Mouse (Mus musculus) myocyte (in vitro differentiated cells): ENCODE measurements around the gene Slc9a9. TPM values are rescaled to one million over a fixed set of nuclear protein-coding genes. Genes with fewer than 3 reads are reported as not detected.

Experiments
- H3K27me3 ChIP-seq: one replicate; pipeline ENCODE4 v1.6.1; 2011; ENCODE audit not compliant: control insufficient read depth, insufficient read depth, insufficient read length
- H3K36me3 ChIP-seq: one replicate; pipeline ENCODE4 v1.6.1; 2011; ENCODE audit not compliant: control insufficient read depth, insufficient read depth
- H3K4me2 ChIP-seq: one replicate; pipeline ENCODE4 v1.6.1; 2011; ENCODE audit warnings: low read depth, control low read depth
- H3K4me3 ChIP-seq: one replicate; pipeline ENCODE4 v1.5.1; 2011; ENCODE audit warnings: mild to moderate bottlenecking, control low read depth, moderate library complexity
- H3K79me2 ChIP-seq: one replicate; pipeline ENCODE4 v1.6.1; 2011; ENCODE audit not compliant: control insufficient read depth, insufficient read depth
- H3ac ChIP-seq: one replicate; pipeline ENCODE4 v1.6.1; 2011; ENCODE audit not compliant: control insufficient read depth, insufficient read length
- CEBPB ChIP-seq: IDR thresholded peaks from 2 replicates; pipeline ENCODE4 v1.6.1; 2011; ENCODE audit warnings: mild to moderate bottlenecking, moderate library complexity; ENCODE audit not compliant: poor library complexity, insufficient read depth, severe bottlenecking
- E2F4 ChIP-seq: IDR thresholded peaks from one replicate; pipeline ENCODE4 v1.6.1; 2011; ENCODE audit warnings: mild to moderate bottlenecking, control low read depth, moderate library complexity; ENCODE audit not compliant: insufficient read depth
- MAX ChIP-seq: IDR thresholded peaks from one replicate; pipeline ENCODE4 v1.6.1; 2011; ENCODE audit warnings: low read depth, mild to moderate bottlenecking, control low read depth
- MYOD1 ChIP-seq, 3 experiments: IDR thresholded peaks; one replicate each; pipeline ENCODE4 v1.6.1; 2011; ENCODE audit warnings: control low read depth in 2 of 3, low read depth in 2 of 3, mild to moderate bottlenecking in 2 of 3, moderate library complexity in 1 of 3; ENCODE audit not compliant: insufficient read length in 2 of 3, control insufficient read depth in 1 of 3
- MYOG ChIP-seq, 3 experiments: IDR thresholded peaks; one replicate each; pipeline ENCODE4 v1.6.1; 2011; ENCODE audit warnings: control low read depth in 2 of 3, low read depth in 2 of 3, mild to moderate bottlenecking in 2 of 3; ENCODE audit not compliant: insufficient read length in 2 of 3, control insufficient read depth in 1 of 3, insufficient read depth in 1 of 3
- POLR2A ChIP-seq: IDR thresholded peaks from one replicate; pipeline ENCODE4 v1.6.1; 2011; ENCODE audit warnings: low read depth, mild to moderate bottlenecking, control low read depth, moderate library complexity; ENCODE audit not compliant: insufficient read length
- POLR2AphosphoS2 ChIP-seq: IDR thresholded peaks from one replicate; pipeline ENCODE4 v1.6.1; 2011; ENCODE audit warnings: low read depth, control low read depth; ENCODE audit not compliant: insufficient read length
- REST ChIP-seq: IDR thresholded peaks from one replicate; pipeline ENCODE4 v1.6.1; 2011; ENCODE audit warnings: mild to moderate bottlenecking, control low read depth, moderate library complexity; ENCODE audit not compliant: insufficient read depth, insufficient read length
- SRF ChIP-seq: IDR thresholded peaks from one replicate; pipeline ENCODE4 v1.6.1; 2011; ENCODE audit warnings: low read depth; ENCODE audit not compliant: control insufficient read depth, insufficient read length
- TCF12 ChIP-seq: IDR thresholded peaks from one replicate; pipeline ENCODE4 v1.6.1; 2011; ENCODE audit warnings: mild to moderate bottlenecking, control low read depth; ENCODE audit not compliant: poor library complexity, insufficient read depth, severe bottlenecking
- TCF3 ChIP-seq: IDR thresholded peaks from one replicate; pipeline ENCODE4 v1.6.1; 2011; ENCODE audit warnings: low read depth, control low read depth; ENCODE audit not compliant: insufficient read length
- USF1 ChIP-seq: IDR thresholded peaks from one replicate; pipeline ENCODE4 v1.6.1; 2011; ENCODE audit warnings: low read depth, mild to moderate bottlenecking, control low read depth, moderate library complexity
- polyA plus RNA-seq: library from polyadenylated mRNA; unstranded; fragments of >200 nt; fragmentation: generic; extraction: Trizol; gene quantifications from one replicate; pipeline ENCODE4 v1.2.1, GENCODE M21; 2012; ENCODE audit warnings: missing spikeins

Gene Slc9a9
- polyA plus RNA-seq, 1 experiment, result 21.5 TPM

- no peak for TF ChIP-seq MYOG (IDR thresholded peaks at IDR 0.05; ENCODE audit: control insufficient read depth in 1 of 3, insufficient read depth in 1 of 3, insufficient read length in 2 of 3, low read depth in 2 of 3)
- no peak for TF ChIP-seq CEBPB
- TF ChIP-seq REST, result no peak
- no peak for TF ChIP-seq E2F4
- no peak for TF ChIP-seq MYOD1 (IDR thresholded peaks at IDR 0.05; ENCODE audit: control insufficient read depth in 1 of 3, insufficient read length in 2 of 3, low read depth in 2 of 3)
- TF ChIP-seq USF1, result no peak
- TF ChIP-seq POLR2AphosphoS2, result no peak
- TF ChIP-seq TCF3, result no peak
- TF ChIP-seq SRF, result no peak
- TF ChIP-seq TCF12, result no peak
- TF ChIP-seq POLR2A, result no peak
- no peak for TF ChIP-seq MAX
- no peaks in the 10 kb centered on the region for H3K79me2 ChIP-seq
Observed at GRCm38 (mm10) chr9:95086109-95086821, 416.6 kb downstream of the Slc9a9 start.

GRCm38 (mm10) chr9:95088221-95088620 is 418.5 kb downstream of the Slc9a9 start:
- H3K4me3 ChIP-seq, result no peak overlapping the region
- H3ac ChIP-seq, result no peak overlapping the region
- TF ChIP-seq MYOG (IDR thresholded peaks at IDR 0.05; ENCODE audit: control insufficient read depth in 1 of 3, insufficient read depth in 1 of 3, insufficient read length in 2 of 3, low read depth in 2 of 3), result no peak
- no peak for TF ChIP-seq REST
- TF ChIP-seq E2F4, result no peak
- TF ChIP-seq MYOD1 (IDR thresholded peaks at IDR 0.05; ENCODE audit: control insufficient read depth in 1 of 3, insufficient read length in 2 of 3, low read depth in 2 of 3), result no peak
- no peak for TF ChIP-seq TCF12
- TF ChIP-seq SRF, result no peak
- no peak for TF ChIP-seq POLR2AphosphoS2
- no peak for TF ChIP-seq POLR2A
- no peak for TF ChIP-seq TCF3
- TF ChIP-seq MAX, result no peak
- no peak for TF ChIP-seq CEBPB
- no peak for TF ChIP-seq USF1
- no peaks in the 10 kb centered on the region for H3K79me2 ChIP-seq
- no peaks in the 10 kb centered on the region for H3K27me3 ChIP-seq
- no peak overlapping the region for H3K4me2 ChIP-seq
- no peaks in the 10 kb centered on the region for H3K36me3 ChIP-seq

More at GRCm38 (mm10) chr9:95086109-95086821, 416.6 kb downstream of the Slc9a9 start:
- Histone ChIP-seq H3K36me3 (no peaks in the 10 kb centered on the region), H3ac (no peak overlapping the region), H3K4me2 (no peak overlapping the region), H3K4me3 (no peak overlapping the region), H3K27me3 (no peaks in the 10 kb centered on the region)

GRCm38 (mm10) chr9:95089050-95089449 is 419.3 kb downstream of the Slc9a9 start:
- Histone ChIP-seq H3K79me2 (no peaks in the 10 kb centered on the region), H3K36me3 (no peaks in the 10 kb centered on the region), H3K4me3 (no peak overlapping the region), H3K27me3 (no peaks in the 10 kb centered on the region), H3ac (no peak overlapping the region), H3K4me2 (no peak overlapping the region)
- TF ChIP-seq TCF3 (no peak), MAX (no peak), POLR2AphosphoS2 (no peak), MYOG (IDR thresholded peaks at IDR 0.05; ENCODE audit: control insufficient read depth in 1 of 3, insufficient read depth in 1 of 3, insufficient read length in 2 of 3, low read depth in 2 of 3) (no peak), SRF (no peak), MYOD1 (IDR thresholded peaks at IDR 0.05; ENCODE audit: control insufficient read depth in 1 of 3, insufficient read length in 2 of 3, low read depth in 2 of 3) (no peak), REST (no peak), E2F4 (no peak), TCF12 (no peak), POLR2A (no peak), USF1 (no peak), CEBPB (no peak)

- Histone ChIP-seq H3ac (no peak overlapping the region), H3K4me2 (no peak overlapping the region), H3K36me3 (no peaks in the 10 kb centered on the region), H3K27me3 (no peaks in the 10 kb centered on the region), H3K79me2 (no peaks in the 10 kb centered on the region), H3K4me3 (no peak overlapping the region)
- TF ChIP-seq MAX, result no peak
Observed at GRCm38 (mm10) chr9:95096486-95096885, 426.8 kb downstream of the Slc9a9 start.

- Histone ChIP-seq H3ac (no peak overlapping the region), H3K4me3 (no peak overlapping the region), H3K36me3 (no peaks in the 10 kb centered on the region), H3K4me2 (no peak overlapping the region), H3K79me2 (no peaks in the 10 kb centered on the region), H3K27me3 (no peaks in the 10 kb centered on the region)
- TF ChIP-seq TCF3, result no peak
- no peak for TF ChIP-seq MYOG (IDR thresholded peaks at IDR 0.05; ENCODE audit: control insufficient read depth in 1 of 3, insufficient read depth in 1 of 3, insufficient read length in 2 of 3, low read depth in 2 of 3)
- no peak for TF ChIP-seq E2F4
- no peak for TF ChIP-seq REST
- no peak for TF ChIP-seq POLR2AphosphoS2
- TF ChIP-seq MAX, result no peak
Observed at GRCm38 (mm10) chr9:95105768-95106167, 436.1 kb downstream of the Slc9a9 start.
